Mouse (Mus musculus): ENCODE measurements around the gene Uxt. TPM values are rescaled to one million over a fixed set of nuclear protein-coding genes. Genes with fewer than 3 reads are reported as not detected.

Gene Uxt
- polyA plus RNA-seq, 1 experiment from 2014 or later = 66.4 TPM

DNA sequence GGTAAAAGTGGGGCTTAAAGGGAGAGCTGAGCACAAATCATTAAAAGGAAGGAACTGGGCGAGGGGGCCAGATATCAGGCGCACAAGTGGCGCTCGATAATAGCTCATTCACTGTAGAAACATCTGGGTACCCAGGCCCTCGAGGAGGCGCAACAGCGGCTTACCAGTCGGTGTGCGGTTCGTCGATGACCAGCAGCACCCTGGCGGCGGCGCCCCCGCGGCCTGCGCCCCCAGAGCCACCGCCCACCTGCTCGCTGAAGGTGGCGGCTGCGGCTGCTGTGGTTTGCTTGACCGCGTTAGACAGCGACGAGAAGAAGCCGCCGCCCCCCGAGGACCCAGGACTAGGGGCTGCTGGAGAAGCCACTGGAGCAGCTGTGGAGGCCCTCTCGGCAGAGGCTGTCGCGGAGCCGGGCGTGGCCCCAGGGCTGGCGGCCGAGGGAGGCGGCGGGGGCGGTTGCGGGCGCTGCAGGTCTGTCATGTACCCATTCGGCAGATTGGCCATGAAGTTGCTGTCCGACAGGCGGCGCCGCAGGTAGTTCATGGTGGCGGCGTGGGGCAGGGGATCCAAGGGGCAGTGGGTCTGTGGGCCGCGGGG is 41.5 kb downstream of the Uxt start:
- WGBS = 24% methylated on average over 46 of the region's 49 CpGs
- Histone ChIP-seq H3K4me3 (peak overlapping the region; percentile 56), H3K4me1 (no peaks in the 10 kb centered on the region), H3K27me3 (no peaks in the 10 kb centered on the region), H3K36me3 (no peaks in the 10 kb centered on the region), H3K27ac (replicated peaks) (no peak overlapping the region; the same call in 1 of the 2 replicates), H3K9me3 (no peaks in the 10 kb centered on the region), H3K9ac (replicated peaks) (peak overlapping the region; percentile 60), H3K4me2 (replicated peaks) (peak overlapping the region; percentile 59)
- peak; percentile 72 for ATAC-seq (ENCODE audit: low FRiP score, low read depth)

DNA sequence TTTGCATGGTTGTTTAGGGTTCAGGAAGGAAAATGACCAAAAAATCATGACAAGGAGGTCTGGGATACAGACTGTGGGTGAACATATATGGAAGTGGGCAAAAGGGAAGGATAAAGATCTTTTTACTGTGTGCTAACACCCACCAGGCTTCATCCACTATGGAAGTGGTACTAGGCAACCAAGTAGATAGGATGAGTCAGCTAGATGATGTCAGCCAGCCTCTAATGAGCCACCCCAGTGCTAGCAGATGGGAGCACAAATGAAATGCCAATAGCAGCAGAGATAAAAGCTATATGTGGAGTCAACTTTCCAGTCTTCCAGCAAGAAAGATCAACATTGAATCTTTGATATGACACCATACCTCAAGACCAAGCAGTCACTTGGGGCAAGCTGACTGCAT is 46.7 kb downstream of the Uxt start:
- Histone ChIP-seq H3K27ac (replicated peaks) (no peak overlapping the region), H3K9me3 (no peaks in the 10 kb centered on the region), H3K27me3 (no peaks in the 10 kb centered on the region), H3K4me2 (replicated peaks) (no peak overlapping the region), H3K4me3 (no peak overlapping the region), H3K9ac (replicated peaks) (no peak overlapping the region), H3K36me3 (no peaks in the 10 kb centered on the region), H3K4me1 (no peaks in the 10 kb centered on the region)
- ATAC-seq (ENCODE audit: low FRiP score, low read depth) = no peak

DNA sequence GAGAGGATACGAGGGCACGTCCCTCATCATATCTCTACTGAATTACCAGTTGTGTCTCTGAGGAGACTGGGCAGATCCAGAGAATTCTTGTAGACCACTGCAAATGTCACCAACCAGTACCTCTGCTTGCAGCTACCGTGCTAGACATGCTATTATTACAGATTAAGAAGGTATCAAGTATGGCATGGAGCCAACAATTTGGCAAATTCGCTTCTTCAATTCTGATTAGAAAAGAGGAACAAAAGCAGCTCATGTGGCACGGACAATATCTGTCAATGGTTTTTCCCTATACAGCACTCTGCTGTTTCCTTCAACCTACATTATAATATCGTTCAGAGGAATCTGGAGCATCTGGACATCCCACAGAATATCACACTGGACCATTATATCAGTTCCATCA is 48.1 kb downstream of the Uxt start:
- H3K9ac ChIP-seq (replicated peaks) = no peak overlapping the region
- H3K36me3 ChIP-seq = no peaks in the 10 kb centered on the region
- no peaks in the 10 kb centered on the region for H3K27me3 ChIP-seq
- 87% methylated on average over 6 of the region's 6 CpGs for WGBS
- H3K4me2 ChIP-seq (replicated peaks) = no peak overlapping the region
- no peaks in the 10 kb centered on the region for H3K9me3 ChIP-seq
- H3K27ac ChIP-seq (replicated peaks) = no peak overlapping the region
- H3K4me3 ChIP-seq = no peak overlapping the region
- no peak for ATAC-seq (ENCODE audit: low FRiP score, low read depth)
- H3K4me1 ChIP-seq = no peaks in the 10 kb centered on the region

DNA sequence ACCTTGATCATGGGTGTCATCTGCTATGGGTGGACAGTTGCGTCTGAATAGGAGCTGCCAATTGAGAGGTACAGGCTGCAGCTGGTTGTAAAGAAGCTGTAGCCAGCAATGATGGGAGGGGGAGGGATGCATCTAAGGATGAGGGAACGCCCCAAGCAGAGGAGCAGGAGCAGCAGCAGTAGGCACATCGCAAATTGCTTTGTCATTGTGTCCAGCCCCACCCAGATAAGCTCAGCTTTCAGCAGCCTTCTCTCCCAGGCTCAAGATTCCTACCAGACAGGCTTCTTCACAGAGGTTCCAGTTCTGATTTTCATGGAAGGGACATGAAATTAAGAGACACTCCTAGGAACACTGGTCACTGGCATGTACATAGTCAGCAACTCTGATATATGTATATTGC is 51.7 kb downstream of the Uxt start:
- ATAC-seq (ENCODE audit: low FRiP score, low read depth) = no peak
- H3K4me1 ChIP-seq = no peaks in the 10 kb centered on the region
- WGBS = 33% methylated on average over 3 of the region's 3 CpGs

More for the DNA sequence above, 51.7 kb downstream of the Uxt start:
- Histone ChIP-seq H3K27me3 (no peaks in the 10 kb centered on the region), H3K9ac (replicated peaks) (no peak overlapping the region), H3K27ac (replicated peaks) (no peak overlapping the region), H3K4me3 (no peak overlapping the region), H3K36me3 (no peaks in the 10 kb centered on the region), H3K9me3 (no peaks in the 10 kb centered on the region), H3K4me2 (replicated peaks) (no peak overlapping the region)

Other genes starting within 250 kb of the Uxt start
- gene Araf, start 164.2 kb downstream of the Uxt start, polyA plus RNA-seq (2016; fragmentation: Nextera tagmentation; extraction: Ambion mirVana) = 141 and 145 TPM in 2 replicates
- gene Timp1, start 91.9 kb downstream of the Uxt start, polyA plus RNA-seq (2016; fragmentation: Nextera tagmentation; extraction: Ambion mirVana) = 6.9 and 7.9 TPM in 2 replicates
- gene Syn1, start 41.0 kb downstream of the Uxt start, polyA plus RNA-seq (2016; fragmentation: Nextera tagmentation; extraction: Ambion mirVana) = 18.5 and 23.4 TPM in 2 replicates
- gene Cfp, start 30.5 kb downstream of the Uxt start, polyA plus RNA-seq (2016; fragmentation: Nextera tagmentation; extraction: Ambion mirVana) = 4.5 and 5.3 TPM in 2 replicates
- gene Elk1, start 11.4 kb downstream of the Uxt start, polyA plus RNA-seq (2016; fragmentation: Nextera tagmentation; extraction: Ambion mirVana) = 15.9 and 19.6 TPM in 2 replicates
- 9.0 and 9.4 TPM in 2 replicates for gene Zfp182, start 100.3 kb upstream of the Uxt start, polyA plus RNA-seq (2016; fragmentation: Nextera tagmentation; extraction: Ambion mirVana)
- not detected in 2 replicates for gene Spaca5, start 106.4 kb upstream of the Uxt start, polyA plus RNA-seq (2016; fragmentation: Nextera tagmentation; extraction: Ambion mirVana)
- 2.9 and 3.3 TPM in 2 replicates for gene Zfp300, start 127.5 kb upstream of the Uxt start, polyA plus RNA-seq (2016; fragmentation: Nextera tagmentation; extraction: Ambion mirVana)
- not detected in 2 replicates for gene Ssxa1, start 153.8 kb upstream of the Uxt start, polyA plus RNA-seq (2016; fragmentation: Nextera tagmentation; extraction: Ambion mirVana)
- not detected in 2 replicates for gene Gm21876, start 213.6 kb upstream of the Uxt start, polyA plus RNA-seq (2016; fragmentation: Nextera tagmentation; extraction: Ambion mirVana)

Data from midbrain, embryonic 12.5 days (tissue).